Comparison of ENCODE assay signal across 27 mouse cellular contexts in genomic region chr13:114094151-114094875, GRCm38 (mm10).
A peak's percentile ranks its signal among the peaks of the same experiment; 100 is the strongest.
DNase-seq lines count a peak whose midpoint lies in the region; ATAC-seq and TF ChIP-seq lines count a peak whose summit lies in the region.
"Had no signal": no experiment of that assay in that cellular context is flagged by ENCODE, and none has a peak within 500 bp of the region (broad histone marks: within the 10 kb centered on the region; RNA-seq: fewer than 3 reads in every experiment).

No protein-coding gene starts in this region.

- TF ChIP-seq CTCF in forebrain, postnatal 0 days (IDR thresholded peaks at IDR 0.05; ENCODE audit: low read depth), result no peak
- TF ChIP-seq CTCF in heart, adult 2 months (IDR thresholded peaks at IDR 0.05), result no peak
- TF ChIP-seq CTCF in brain, embryonic 14.5 days (IDR thresholded peaks at IDR 0.05; ENCODE audit: borderline replicate concordance, extremely low read depth, insufficient read depth, insufficient read length), result no peak

- no peak overlapping the region for H3K9ac ChIP-seq in forebrain, postnatal 0 days
- H3K9ac ChIP-seq in heart, adult 2 months (ENCODE audit: low read depth, low read length), result no peak overlapping the region
- H3K9ac ChIP-seq: embryonic facial prominence, embryonic 15.5 days; heart, embryonic 15.5 days; lung, embryonic 14.5 days; midbrain, embryonic 13.5 days had no signal

- 70% methylated on average over 7 of the region's 7 CpGs for WGBS in forebrain, postnatal 0 days
- WGBS in forebrain, embryonic 10.5 days, result 93% methylated on average over 7 of the region's 7 CpGs
- 47% methylated on average over 7 of the region's 7 CpGs for WGBS in heart, adult 2 months

- intact Hi-C loops in heart, adult 2 months (cut with DNase I), result no loop called here
- intact Hi-C loops in heart, postnatal 25 days (cut with DNase I), result no loop called here

- no peak for TF ChIP-seq EP300 in heart, adult 2 months (IDR thresholded peaks at IDR 0.05; ENCODE audit: insufficient read depth, low read depth, low read length)

- no peaks in the 10 kb centered on the region for H3K36me3 ChIP-seq in forebrain, postnatal 0 days (ENCODE audit: insufficient read depth)
- H3K36me3 ChIP-seq in forebrain, embryonic 10.5 days (replicated peaks), result no peaks in the 10 kb centered on the region
- H3K36me3 ChIP-seq in heart, adult 2 months (ENCODE audit: control insufficient read depth, insufficient read depth, low read length), result no peaks in the 10 kb centered on the region
- H3K36me3 ChIP-seq: embryonic facial prominence, embryonic 15.5 days; heart, embryonic 15.5 days; midbrain, embryonic 13.5 days had no signal

- no peak overlapping the region for H3K4me3 ChIP-seq in forebrain, postnatal 0 days (ENCODE audit: low read depth, low read length)
- H3K4me3 ChIP-seq in forebrain, embryonic 10.5 days, result no peak overlapping the region
- H3K4me3 ChIP-seq in heart, adult 2 months, result no peak overlapping the region
- H3K4me3 ChIP-seq: embryonic facial prominence, embryonic 15.5 days; heart, embryonic 15.5 days; midbrain, embryonic 13.5 days had no signal

- no peak for ATAC-seq in forebrain, postnatal 0 days
- ATAC-seq: activated CD4-positive, CD25-positive, alpha-beta regulatory T cell, adult 4 months; hindbrain, postnatal 0 days; intestine, embryonic 16.5 days; midbrain, embryonic 13.5 days had no signal

- no peaks in the 10 kb centered on the region for H3K27me3 ChIP-seq in forebrain, postnatal 0 days (ENCODE audit: insufficient read depth, low read length)
- H3K27me3 ChIP-seq in forebrain, embryonic 10.5 days (ENCODE audit: poor library complexity, severe bottlenecking), result no peaks in the 10 kb centered on the region
- no peaks in the 10 kb centered on the region for H3K27me3 ChIP-seq in heart, adult 2 months (ENCODE audit: control insufficient read depth, insufficient read depth, low read length)
- H3K27me3 ChIP-seq: CH12.LX; embryonic facial prominence, embryonic 15.5 days; heart, embryonic 15.5 days; midbrain, embryonic 13.5 days had no signal

- TF ChIP-seq POLR2A in heart, adult 2 months (IDR thresholded peaks at IDR 0.05; ENCODE audit: insufficient read depth, low read depth, low read length), result no peak
- TF ChIP-seq POLR2A in brain, embryonic 14.5 days (IDR thresholded peaks at IDR 0.05; ENCODE audit: borderline replicate concordance, extremely low read depth, insufficient read depth, insufficient read length, poor library complexity, severe bottlenecking), result no peak

- DNase-seq in forebrain, postnatal 0 days, result peak; percentile 35
- DNase-seq in forebrain, embryonic 10.5 days (ENCODE audit: extremely low spot score, low spot score), result no peak
- peak in 1 of 2 experiments; percentile 18 for DNase-seq in heart, adult 2 months
- DNase-seq in heart, postnatal 25 days (ENCODE audit: low spot score), result no peak
- DNase-seq in lung, postnatal 25 days (ENCODE audit: low spot score), result peak; percentile 14
- no peak for DNase-seq in lung, postnatal 10 days
- peak; percentile 59 for DNase-seq in brain, embryonic 14.5 days (ENCODE audit: low read depth)
- DNase-seq in ovary, adult 18-20 months (ENCODE audit: low spot score), result no peak
- DNase-seq: adrenal gland, postnatal 10 days; B cell, adult 2 months; cerebellum, adult 2 months; cerebellum, postnatal 25 days; embryo, embryonic 11 days; kidney, adult 9 months; kidney, postnatal 14 days; layer of hippocampus, postnatal 36 days; lung, embryonic 14.5 days; right cerebral cortex, postnatal 14 days had no signal

- no peak overlapping the region for H3K4me2 ChIP-seq in forebrain, postnatal 0 days (ENCODE audit: low read depth)
- H3K4me2 ChIP-seq: embryonic facial prominence, embryonic 15.5 days; heart, embryonic 15.5 days; liver, embryonic 11.5 days; lung, embryonic 14.5 days; midbrain, embryonic 13.5 days had no signal

- no peaks in the 10 kb centered on the region for H3K79me2 ChIP-seq in heart, adult 2 months (replicated peaks; ENCODE audit: control insufficient read depth, insufficient read depth, low read length)

- no peaks in the 10 kb centered on the region for H3K9me3 ChIP-seq in forebrain, postnatal 0 days (ENCODE audit: low read length)
- H3K9me3 ChIP-seq in forebrain, embryonic 10.5 days, result no peaks in the 10 kb centered on the region
- H3K9me3 ChIP-seq: embryonic facial prominence, embryonic 15.5 days; G1E; heart, embryonic 15.5 days; midbrain, embryonic 13.5 days had no signal

- H3K4me1 ChIP-seq in forebrain, postnatal 0 days (ENCODE audit: insufficient read depth), result no peaks in the 10 kb centered on the region
- H3K4me1 ChIP-seq in forebrain, embryonic 10.5 days, result peaks cover 8% of the 10 kb centered on the region
- H3K4me1 ChIP-seq in heart, adult 2 months (ENCODE audit: control insufficient read depth, insufficient read depth, low read length), result no peaks in the 10 kb centered on the region; the same call in 1 of the 2 replicates
- H3K4me1 ChIP-seq: embryonic facial prominence, embryonic 15.5 days; midbrain, embryonic 13.5 days had no signal

- no peak overlapping the region for H3K27ac ChIP-seq in forebrain, postnatal 0 days (ENCODE audit: low read depth, low read length)
- H3K27ac ChIP-seq in forebrain, embryonic 10.5 days, result no peak overlapping the region
- peak overlapping the region; percentile 9; the same call in 1 of the 2 replicates for H3K27ac ChIP-seq in heart, adult 2 months
- H3K27ac ChIP-seq: embryonic facial prominence, embryonic 15.5 days; heart, embryonic 15.5 days; hindbrain, postnatal 0 days; midbrain, embryonic 13.5 days had no signal

Comparison
In these comparisons a context has a peak if more than half of its experiments do, and no peak if none do; other contexts are left out.
1. DNase-seq: peak in forebrain, postnatal 0 days (single experiment), lung, postnatal 25 days (single experiment) and brain, embryonic 14.5 days (single experiment); none in forebrain, embryonic 10.5 days (single experiment), heart, postnatal 25 days (single experiment), lung, postnatal 10 days (single experiment) and ovary, adult 18-20 months (single experiment).